Mouse (Mus musculus) megakaryocyte-erythroid progenitor cell, adult 5 weeks (primary cell): Measurements from ENCODE around the gene Esp4. TPM values are rescaled to one million over a fixed set of nuclear protein-coding genes. Genes with fewer than 3 reads are reported as not detected.

Source experiments
- polyA plus RNA-seq: library from polyadenylated mRNA; stranded (reverse); fragments of >175 nt; gene quantifications from 2 replicates; pipeline ENCODE4 v1.2.3, GENCODE M21; 2012

The Esp4 gene
- not detected in 2 replicates for polyA plus RNA-seq

DNA sequence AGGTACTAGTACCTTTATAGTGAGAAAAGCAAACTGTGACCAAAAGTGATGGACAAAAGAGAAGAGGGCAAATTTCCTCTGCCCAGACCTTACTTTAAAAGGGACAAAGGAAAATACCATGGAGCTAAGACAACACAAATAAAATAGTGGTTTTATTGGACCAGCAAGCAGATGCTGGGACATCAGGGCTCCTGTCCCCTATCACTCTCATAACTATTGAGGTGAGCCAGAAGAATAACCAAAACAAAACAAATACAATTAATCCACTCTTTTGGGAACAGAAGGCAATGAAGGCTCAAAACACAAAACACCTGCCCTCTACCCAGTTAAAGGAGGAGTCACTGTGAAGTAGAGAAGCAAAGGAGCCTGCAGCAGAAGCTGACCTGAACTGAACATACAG is at the start of gene Esp4:
TSS of gene Esp4 (plus strand) at position 301 of the 400 bp plus-strand sequence.

DNA sequence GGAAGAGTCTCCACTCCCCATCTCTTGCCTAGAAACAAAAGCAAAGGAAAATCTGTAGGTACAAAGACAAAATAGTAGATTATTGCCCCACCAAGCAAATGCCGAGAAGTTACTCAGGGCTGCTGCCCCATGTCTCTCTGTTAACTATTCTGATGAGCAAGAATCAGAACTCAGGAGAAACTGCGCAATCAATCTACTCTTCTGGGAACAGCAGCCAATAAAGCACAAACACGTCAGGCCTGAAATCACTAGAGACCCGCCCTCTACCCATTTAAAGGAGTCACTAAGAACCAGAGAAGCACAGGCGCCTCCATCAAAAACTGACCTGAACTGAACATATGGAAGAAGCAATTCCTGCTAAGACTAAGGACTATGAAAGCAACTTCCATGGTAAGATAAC is 37.2 kb upstream of the Esp4 start, which contains the start of gene Esp6:
TSS of gene Esp6 (plus strand) at position 301 of the 400 bp plus-strand sequence.

DNA sequence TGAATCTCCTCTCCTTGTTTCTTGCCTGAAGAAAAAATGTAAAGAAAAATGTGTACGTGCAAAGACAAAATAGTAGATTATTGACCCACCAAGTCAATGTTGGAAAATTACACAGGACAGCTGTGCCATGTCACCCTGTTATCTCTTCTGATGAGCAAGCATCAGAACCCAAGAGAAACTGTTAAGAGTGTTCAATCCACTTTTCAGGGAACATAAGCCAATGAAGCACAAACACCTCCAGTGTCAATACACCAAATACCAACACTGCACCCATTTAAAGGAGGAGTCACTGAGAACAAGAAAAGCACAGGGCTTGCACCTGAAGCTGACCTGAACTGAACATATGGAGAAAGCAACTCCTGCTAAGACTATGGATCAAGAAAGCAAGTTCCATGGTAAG is 33.4 kb downstream of the Esp4 start, which contains the start of gene Esp3:
TSS of gene Esp3 (plus strand) at position 301 of the 400 bp plus-strand sequence.

Other genes starting within 250 kb of the Esp4 start
- gene Esp8, start 78.6 kb upstream of the Esp4 start, polyA plus RNA-seq: not detected in 2 replicates
- gene Esp6, start 37.1 kb upstream of the Esp4 start, polyA plus RNA-seq: not detected in 2 replicates
- not detected in 2 replicates for gene Esp3, start 33.5 kb downstream of the Esp4 start, polyA plus RNA-seq
- gene Esp1, start 128.5 kb downstream of the Esp4 start, polyA plus RNA-seq: not detected in 2 replicates
- gene Crisp2, start 208.4 kb downstream of the Esp4 start, polyA plus RNA-seq: 0.06 TPM in 1 of 2 replicates, not detected in the other
- gene Rhag, start 212.5 kb downstream of the Esp4 start, polyA plus RNA-seq: 1.7 TPM in 2 replicates